Mouse (Mus musculus): ENCODE data around the gene C2cd2l.
"Not testable (repeated sequence)": the region's sequence is repeated elsewhere in the genome, so short reads cannot be mapped to it uniquely, and the experiment has no call there.

Gene C2cd2l

DNA sequence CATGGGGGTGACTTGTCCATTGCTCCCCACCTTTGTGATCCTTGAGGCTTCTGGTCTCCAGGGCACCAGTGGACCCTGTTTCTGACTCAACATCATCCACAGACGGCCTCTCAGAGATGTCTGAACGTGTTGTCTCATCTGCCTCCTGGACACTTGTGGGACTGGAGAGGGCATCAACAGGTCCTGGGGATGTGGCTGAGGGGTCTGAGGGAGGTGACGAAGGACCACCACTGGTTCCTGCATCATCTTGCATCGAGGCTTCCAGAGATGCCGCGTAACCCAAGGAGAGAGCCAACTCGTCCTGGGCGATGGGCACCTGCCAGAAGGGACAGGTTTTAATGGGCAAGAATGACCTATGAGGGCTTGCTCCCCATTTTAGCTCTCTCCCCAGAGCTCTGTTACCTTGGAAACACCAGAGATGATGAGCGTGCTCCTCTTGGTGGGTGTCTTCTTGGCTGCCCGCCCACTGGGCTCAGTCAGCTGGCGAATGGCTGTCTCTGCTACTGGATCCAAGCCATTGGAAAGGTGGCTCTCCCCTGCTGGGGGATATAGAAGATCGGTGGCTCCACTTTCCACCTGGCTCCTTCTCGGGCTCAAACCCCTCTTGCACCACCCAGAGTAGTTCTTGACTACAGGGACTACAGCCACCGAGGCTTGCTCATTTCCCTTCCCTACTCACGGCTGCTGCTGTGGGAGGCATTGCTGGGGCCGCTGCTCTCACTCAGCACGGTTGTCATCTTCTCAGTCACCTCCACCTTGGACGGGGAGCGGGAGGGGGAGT lies 6.4 kb downstream of the C2cd2l start:
- DNase-seq (ENCODE audit: low spot score): no peak

DNA sequence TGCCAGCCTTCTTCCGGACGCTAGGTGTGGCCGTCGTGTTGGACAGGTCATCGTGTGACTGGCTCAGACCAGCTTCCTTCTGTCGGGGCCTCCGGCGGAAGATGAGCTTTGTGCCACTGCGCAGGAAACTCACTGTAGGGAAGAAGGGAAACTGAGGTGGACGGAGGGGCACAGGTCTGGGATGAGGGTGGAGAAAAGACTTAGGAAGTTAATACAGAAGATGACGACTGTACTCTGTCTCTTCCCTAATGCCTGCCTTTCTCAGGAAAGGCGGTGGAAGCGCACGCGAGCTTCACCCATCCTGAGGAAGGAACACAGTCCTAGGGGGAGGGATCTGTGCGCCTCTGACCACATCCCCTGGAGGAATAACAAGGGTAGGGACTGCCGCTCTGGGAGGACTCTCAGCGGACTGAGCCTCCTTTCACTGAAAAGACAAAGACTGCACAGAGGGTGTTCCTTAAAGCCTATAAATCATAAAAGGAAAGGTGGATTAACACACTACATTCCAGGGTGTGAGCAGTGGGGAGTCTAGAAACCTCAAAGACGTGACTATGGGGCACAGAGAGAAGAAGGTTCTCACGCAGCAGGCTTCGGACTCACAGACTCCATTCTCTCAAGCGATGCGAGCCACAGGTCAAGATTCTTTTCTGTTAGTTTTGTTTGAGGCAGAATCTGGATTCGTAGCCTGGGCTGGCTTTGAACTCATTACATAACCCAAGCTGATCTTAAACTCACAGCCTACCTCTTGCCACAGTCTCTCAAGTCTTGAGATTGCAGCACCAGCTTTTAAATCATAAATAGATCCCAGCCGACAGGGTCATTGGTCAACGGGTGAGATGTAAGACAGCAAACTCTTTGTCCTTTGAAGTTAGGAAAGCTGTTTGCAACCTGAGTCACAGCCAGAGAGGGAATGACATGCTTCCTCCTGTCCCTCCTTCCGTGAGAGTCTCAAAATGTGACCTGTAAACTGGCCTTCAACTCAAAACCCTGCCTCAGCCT lies 8.7 kb downstream of the C2cd2l start:
- DNase-seq (ENCODE audit: low spot score): no peak

DNA sequence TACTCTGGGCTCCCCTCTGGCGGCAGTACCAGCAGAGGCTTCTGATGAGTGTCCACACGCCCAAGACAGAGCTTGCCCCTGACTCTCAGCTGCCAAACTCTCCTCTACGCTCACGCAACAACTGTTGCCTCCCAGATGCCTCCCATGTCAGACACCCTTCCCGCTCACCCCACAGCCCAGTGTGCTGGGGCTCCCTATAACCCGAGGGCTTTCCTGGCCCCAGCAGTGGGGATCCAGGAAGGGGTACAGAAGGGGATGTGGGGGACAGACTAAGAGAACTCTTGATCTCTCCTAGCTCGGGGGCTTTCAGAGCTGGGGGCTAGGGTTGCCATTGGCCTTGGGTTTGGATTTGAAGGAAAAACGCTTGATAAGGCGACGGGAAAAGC lies 9.3 kb downstream of the C2cd2l start:
- no peak for DNase-seq (ENCODE audit: low spot score)

DNA sequence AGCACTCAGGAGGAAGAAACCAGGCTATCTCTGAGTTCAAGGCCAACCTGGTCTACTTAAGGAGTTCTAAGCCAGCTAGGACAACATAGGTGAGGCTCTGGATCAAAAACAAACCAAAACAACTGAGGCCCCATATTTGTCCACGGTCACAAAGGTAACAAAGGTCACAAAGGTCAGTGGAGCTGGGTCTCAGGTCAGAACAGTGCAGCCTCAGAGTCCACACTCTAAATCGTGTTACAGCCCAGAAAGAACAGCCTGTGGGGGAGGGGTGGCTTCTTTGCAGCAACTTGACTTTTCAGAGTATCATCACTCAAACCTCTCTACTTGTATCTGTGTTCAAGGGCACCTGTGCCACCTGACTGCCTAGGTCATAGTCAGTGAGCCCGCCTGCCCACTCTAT lies 10.3 kb downstream of the C2cd2l start:
- DNase-seq (ENCODE audit: low spot score): no peak

DNA sequence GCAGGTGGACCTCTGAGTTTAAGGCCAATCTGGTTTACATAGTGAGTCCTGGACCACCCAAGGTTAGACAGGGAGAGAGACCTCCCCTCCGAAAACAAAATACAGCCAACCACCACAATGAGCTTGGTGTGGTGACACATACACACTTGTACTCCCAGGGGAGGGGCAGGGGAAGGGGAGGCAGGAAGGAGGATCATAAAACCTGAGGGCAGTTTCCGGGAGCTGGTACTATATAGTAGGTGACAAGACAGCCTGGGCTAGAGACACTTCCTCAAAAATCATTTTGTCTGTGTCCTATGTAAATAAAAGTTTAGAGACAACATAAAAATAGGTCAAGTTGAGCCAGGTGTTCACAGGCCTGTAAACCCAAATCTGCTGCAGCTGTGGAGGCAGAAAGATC lies 12.8 kb downstream of the C2cd2l start:
- DNase-seq (ENCODE audit: low spot score): no peak

DNA sequence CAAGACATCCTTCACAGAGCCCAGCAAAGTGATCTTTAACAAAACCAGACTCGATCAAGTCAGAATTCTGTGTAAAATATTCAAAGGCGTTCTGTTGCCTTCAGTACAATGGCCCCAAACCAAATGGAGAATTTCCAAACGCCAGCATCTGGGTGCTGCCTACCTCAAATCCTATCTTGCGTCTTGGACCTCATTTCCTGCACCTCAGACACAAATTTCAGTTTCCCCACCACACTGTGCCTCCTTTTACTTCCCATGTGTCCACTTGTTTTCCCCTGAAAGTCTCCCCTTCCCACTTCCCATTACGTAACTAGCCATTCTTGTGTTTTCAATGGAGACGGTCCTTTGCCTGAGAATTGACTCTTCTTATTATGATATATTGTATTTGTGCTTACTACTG lies 13.6 kb downstream of the C2cd2l start:
- DNase-seq (ENCODE audit: low spot score): no peak

DNA sequence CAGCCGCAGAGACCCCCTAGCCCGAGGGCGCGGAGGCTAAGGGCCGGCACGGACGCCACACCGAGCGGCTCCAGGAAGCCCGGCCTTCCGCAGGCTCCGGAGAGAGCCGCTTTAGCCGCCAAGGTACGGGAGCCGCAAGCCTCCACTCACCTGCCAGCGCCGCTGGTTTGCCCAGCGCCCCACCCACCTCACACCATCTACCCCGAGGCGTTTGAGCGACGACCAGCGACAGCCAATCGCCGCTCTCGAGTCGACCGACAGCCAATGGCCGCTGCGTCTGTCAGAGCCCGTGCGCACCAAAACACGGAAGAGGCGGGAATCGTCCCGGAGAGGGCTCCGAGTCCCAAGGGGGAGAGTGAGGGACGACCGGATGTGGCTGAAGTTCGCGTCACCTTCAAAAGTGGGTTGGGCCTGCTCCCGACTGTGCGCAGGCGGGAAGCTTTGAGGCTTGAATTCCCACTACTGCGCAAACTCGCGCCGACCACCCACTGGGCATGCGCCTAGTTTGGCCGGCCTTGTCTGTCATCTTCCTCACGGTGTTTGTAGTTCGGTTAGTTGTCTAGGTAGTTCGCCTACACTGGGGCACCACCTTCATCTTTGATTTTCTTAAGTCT lies 14.5 kb downstream of the C2cd2l start, which contains the start of gene Hinfp:
Gene Hinfp, minus strand, starts transcription at position 206 of the 614 bp plus-strand sequence.
- peak; percentile 100 for DNase-seq (ENCODE audit: low spot score)

DNA sequence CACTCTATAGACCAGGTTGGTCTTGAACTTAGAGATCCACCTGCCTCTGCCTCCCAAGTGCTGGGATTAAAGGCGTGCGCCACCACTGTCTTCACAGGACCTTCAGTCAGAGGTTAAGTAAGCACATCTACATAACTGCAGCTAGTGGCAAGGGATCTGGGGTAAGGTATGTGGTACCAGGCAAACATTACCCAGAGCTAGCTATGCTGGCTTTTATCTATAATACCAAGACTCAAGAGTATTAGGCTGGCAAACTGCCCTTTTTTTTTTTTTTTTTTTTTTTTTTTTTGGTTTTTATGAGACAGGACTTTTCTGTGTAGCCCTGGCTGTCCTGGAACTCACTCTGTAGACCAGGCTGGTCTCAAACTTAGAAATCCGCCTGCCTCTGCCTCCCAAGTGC lies 20.1 kb downstream of the C2cd2l start:
- DNase-seq (ENCODE audit: low spot score): not testable (repeated sequence)

DNA sequence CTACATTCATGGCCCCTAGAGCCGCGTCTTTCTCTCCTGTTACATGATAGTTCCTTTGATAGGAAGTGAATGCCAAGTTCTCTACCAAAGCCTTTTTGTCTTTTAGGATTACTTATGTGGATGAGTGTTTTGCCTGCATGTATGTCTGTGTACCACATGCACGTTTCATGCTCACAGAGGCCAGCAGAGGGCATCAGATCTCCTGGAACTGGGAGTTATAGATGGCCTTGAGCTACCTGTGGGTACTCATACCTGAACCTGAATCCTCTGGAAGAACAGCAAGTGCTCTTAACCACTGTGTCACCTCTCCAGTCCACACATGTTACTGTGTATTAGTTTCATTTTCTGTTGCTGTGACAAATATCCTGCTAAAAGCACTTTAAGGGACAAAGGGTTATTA lies 27.6 kb downstream of the C2cd2l start:
- no peak for DNase-seq (ENCODE audit: low spot score)

DNA sequence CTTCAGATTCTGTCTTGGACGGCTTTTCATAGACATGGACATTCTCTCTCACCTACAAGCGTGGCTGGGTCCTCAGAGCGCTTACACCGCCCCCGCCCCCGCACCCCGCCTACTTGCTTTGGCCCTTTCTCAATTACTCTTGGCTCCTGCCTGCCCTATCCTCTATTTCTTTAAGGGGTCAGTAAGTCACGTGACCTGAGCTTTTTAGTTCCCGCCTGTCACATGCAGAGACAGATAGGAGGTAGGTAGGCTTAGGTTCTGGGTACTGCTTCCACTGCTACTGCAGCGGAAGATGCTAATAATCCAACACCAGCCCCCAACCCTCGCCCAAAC lies 31.2 kb downstream of the C2cd2l start:
- no peak for DNase-seq (ENCODE audit: low spot score)

DNA sequence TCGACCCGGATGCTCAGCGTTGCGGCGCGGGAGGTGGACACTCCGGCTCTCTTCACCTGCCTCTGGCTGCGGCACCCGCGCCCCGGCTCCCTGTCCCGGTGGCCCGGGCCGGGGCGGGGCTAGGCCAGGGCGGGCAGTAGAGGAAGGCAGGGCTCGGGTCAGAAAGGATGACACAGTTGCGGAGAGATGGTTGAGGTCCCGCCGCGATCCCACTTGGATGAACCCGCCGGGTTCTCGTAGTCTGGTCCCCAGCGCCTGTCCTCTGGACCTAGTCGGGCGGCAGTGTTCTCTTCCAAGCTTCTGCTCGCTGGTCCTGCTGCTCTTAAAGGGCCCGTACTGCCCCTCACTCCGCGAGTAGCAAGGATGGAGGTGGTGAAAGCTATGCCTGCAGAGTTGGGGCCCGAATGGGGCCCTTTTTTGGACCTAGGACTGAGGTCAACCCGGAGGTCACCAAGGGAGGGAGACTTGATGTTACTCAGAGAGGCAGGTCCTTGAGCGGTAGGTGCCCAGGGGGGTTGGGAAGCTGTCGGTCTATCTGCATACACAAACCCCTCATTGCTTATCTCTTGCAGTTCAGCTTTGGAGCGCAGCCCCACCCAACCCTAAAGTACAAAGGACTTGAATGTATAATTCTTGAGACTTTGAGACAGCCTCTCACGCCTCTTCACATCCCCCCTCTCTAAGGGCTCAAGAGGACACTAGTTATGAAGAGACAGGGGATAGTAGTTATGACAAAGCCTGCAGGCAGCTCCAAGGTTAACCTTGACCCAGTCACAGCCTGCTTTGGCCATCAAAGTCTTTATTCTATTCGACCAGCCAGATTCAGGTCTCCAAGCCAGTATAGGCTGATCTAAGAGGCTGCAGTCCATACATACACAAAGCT lies 31.8 kb downstream of the C2cd2l start, which contains the start of gene Abcg4:
Gene Abcg4, minus strand, starts transcription at position 540 of the 883 bp plus-strand sequence.
- no peak for DNase-seq (ENCODE audit: low spot score)

DNA sequence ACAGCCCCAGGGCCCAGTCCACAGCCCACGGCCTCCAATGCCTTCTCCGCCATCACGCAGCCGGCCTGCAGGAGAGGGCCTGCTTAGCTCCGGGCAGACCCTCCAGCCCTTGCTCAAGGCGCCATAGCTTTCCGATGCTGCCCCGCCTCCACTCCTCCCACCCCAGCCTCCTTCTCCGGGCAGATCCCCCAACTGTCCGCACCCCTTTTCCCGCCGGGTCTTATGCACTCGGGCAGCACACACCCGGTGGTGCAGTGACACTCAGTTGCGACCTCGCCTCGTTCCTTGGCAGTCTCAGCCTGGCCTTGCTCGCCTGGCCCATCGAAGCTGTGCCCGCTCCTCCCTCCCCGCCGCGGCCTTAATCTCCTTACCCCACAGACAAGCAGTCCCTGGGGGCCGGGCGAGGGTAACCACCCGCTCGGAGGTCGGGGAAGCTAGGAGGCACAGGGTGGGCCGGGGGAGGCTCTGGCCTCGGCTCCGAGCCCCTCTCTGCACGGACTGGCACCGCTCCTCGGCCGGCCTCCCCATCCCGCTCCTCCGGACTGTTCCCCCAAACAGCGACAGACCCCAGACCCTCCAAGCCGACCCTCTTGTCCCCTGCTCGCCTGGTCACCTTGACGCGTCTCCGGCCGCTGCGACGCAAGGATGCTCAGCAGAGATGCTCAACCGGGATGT lies 32.5 kb downstream of the C2cd2l start:
- DNase-seq (ENCODE audit: low spot score): peak; percentile 30

DNA sequence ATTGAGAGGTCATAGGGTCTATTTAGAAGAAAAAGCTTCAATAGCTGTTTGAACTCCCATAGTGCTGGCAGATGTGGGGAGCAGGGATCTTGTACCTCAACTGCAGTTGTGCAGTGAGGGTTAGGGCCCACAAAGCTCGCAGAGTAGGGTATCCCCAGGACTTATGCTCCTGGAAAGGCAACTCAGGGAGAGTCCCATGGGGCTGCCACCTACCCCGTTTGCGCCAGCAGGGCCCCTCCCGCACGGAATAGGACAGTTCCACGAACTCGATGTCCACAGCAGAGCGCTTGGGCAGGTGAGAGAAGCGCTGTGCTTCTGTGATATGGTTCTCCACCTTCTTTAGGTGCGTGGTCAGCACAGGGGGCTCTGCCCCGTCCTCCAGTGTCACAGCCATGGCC lies 33.1 kb downstream of the C2cd2l start:
- no peak for DNase-seq (ENCODE audit: low spot score)

DNA sequence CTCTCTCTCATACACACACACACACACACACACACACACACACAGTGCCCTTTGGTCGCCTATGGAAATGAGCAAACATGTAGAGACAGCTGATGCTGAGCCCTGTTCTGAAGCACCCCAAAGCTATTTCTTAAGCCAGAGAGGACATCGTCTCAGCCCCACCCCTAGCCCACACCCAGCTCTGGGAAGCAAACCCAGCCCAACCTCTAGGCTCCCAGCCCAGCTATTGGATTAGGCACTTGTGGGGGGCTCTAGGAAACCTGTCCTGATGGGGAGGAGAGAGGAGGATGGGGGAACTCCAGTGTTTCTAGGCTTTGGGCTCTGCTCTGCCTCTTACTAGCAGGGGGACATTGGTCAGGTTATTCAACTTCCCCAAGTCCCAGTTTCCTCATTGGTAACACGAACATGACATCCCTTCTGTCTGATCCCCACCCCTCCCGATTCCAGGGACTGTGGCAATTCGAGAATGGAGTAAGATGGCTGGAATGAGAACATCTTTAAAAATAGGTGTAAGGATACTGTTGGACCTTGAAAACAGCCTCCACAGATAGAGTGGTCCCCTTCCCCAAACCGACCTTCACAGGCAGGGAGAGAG lies 33.7 kb downstream of the C2cd2l start:
- no peak for DNase-seq (ENCODE audit: low spot score)

DNA sequence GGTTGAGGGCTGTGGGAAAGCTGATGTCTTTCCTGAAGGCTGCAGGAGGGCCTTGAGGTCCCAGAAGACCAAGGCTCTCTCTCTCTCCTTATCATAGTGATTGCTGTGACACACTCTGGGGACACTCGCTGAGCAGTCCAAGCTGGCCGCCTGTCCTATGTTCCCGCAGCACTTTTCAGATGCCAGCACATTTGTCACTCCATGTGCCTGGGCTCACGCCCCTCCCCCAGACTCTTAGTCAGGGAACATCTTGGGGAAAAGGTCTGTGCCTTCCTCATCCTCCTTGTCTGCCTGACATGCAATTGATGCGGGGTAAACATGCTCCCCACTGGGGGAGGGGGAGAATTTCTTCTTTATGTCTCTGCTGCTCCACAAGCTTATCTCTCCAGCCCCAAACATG lies 36.9 kb downstream of the C2cd2l start:
- DNase-seq (ENCODE audit: low spot score): no peak

DNA sequence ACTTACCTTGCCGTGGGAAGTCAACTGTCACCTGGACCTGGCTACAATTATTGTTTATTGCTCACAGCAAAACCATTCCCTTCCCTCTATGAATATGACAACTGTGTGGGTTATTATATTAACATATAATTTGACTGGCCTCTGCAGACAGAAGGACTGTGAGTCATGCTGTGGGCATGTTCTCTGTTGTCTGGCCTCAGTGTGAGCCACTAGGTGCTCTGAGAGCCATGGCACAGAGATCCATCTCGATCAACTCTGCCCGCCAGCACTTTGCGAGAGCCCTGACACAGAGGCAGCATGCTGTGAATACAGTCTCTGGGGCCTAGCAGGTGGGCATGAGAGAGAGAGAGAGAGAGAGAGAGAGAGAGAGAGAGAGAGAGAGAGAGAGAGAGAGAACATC lies 50.1 kb downstream of the C2cd2l start:
- DNase-seq (ENCODE audit: low spot score): no peak

DNA sequence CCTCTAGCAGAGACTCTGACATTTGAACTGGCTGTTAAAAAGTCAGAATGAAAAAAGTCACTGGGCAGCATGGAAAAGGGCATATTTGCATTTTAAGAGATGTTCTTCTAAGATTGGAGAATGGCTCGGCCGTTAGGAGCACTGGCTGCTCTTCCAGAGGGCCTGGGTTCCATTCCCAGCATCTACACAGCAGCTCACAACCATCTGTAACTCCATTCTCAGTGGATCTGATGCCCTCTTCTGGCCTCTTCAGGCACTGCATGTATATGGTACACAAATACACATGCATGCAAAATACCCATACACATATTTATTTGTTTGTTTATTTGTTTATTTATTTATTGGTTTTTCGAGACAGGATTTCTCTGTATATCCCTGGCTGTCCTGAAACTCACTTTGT lies 51.0 kb downstream of the C2cd2l start:
- DNase-seq (ENCODE audit: low spot score): no peak

DNA sequence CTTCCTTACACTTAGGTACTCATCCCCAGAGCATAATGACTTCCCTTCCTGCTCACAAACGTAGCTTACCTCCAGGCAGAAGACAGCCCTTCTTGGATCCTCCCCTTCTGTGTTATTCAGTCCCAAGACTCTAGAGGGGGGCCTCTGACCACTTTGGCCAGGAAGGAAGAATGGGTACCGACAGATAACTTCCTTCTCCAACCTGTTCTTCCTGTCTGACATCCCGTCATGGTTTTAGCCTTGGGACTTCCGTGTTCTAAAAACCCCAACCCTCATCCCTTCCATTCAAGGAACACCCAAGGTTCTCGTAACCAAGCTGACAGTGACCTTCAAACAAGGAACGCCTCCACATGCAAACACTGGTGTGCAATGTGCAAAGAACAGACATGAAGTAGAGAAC lies 51.7 kb downstream of the C2cd2l start, which contains the start of gene Nlrx1:
Gene Nlrx1, minus strand, starts transcription at position 168 of the 400 bp plus-strand sequence.
- no peak for DNase-seq (ENCODE audit: low spot score)

DNA sequence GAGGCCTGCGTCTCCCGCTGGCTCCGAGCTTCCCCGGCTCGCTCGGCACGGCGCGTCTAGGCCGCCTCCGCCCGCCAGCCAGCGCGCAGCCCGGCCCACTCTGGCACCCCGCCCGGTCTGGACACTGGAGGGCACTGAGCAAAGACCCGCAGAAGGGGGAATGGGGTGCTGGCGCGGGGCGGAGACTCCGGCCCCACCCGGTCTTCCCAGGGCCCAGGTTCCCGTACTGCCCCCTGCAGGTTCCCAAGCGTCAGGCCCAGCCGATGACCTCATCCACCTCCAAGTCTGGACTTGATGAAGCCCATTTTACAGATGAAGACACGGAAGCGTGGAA lies 52.1 kb downstream of the C2cd2l start:
- DNase-seq (ENCODE audit: low spot score): peak; percentile 86

DNA sequence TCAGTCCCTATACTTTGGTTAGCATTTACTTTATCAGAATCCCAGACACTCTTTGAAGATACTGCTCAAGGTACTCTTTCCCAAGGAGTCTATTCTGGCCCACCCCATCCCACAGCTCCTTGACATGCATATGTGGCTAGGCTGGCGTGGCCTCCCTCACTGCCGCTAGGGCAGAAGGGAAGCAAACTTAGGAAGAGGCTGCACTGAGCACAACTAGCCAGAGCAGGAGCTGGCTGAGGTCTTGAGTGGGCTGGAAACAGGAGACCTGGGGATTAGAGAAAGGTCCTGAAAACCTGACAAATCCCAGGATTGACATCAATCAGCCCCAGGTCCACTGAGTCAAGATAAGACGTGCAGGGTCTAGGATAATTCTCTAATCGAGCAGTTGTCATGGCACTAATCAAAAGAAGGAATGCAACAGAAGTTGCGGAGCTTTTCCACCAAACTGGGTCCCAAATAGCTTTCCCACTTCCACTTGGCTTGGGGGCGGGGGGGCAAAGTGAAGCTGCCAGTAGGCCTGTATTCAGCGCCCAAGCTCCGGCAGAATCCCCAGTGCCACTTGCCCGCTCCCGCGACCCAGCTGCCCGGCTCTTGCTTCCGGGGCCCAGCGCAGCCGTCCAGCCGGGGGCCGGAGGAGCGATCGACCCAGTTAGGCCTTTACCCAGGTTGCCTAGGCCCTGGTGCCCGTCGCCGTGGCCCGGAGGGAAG lies 52.6 kb downstream of the C2cd2l start:
- no peak for DNase-seq (ENCODE audit: low spot score)

Measured in testis, postnatal 14 days (tissue).